28 mouse cellular contexts compared by ENCODE assay signal in genomic region chr2:156623246-156623645, GRCm38 (mm10).
"Had no signal": no experiment of that assay in that cellular context is flagged by ENCODE, and none has a peak within 500 bp of the region (broad histone marks: within the 10 kb centered on the region; RNA-seq: fewer than 3 reads in every experiment).

No protein-coding gene starts in this region.

- DNase-seq: left cerebral cortex, postnatal 4 days; liver; liver, embryonic 13.5 days; liver, postnatal 0 days; lung, adult 18-20 months; lung, adult 2 months; lung, embryonic 14.5 days; lung, postnatal 10 days; lung, postnatal 14 days; lung, postnatal 36 days; lung, postnatal 4 days; midbrain, embryonic 14.5 days had no signal

- H3K4me3 ChIP-seq: limb, embryonic 10.5 days; limb, embryonic 12.5 days; limb, embryonic 13.5 days; limb, embryonic 15.5 days; liver, embryonic 12.5 days; liver, embryonic 13.5 days; liver, embryonic 15.5 days; lung, embryonic 15.5 days; megakaryocyte, embryonic 14.5 days; midbrain, embryonic 10.5 days; midbrain, embryonic 12.5 days; midbrain, embryonic 13.5 days; midbrain, embryonic 15.5 days; neural tube, embryonic 12.5 days; neural tube, embryonic 13.5 days had no signal

- H3K27me3 ChIP-seq: midbrain, embryonic 13.5 days; midbrain, embryonic 15.5 days; neural tube, embryonic 12.5 days had no signal

- H3K36me3 ChIP-seq: limb, embryonic 10.5 days; limb, embryonic 12.5 days; limb, embryonic 13.5 days; limb, embryonic 15.5 days; liver, embryonic 12.5 days; liver, embryonic 13.5 days; liver, embryonic 15.5 days; lung, embryonic 15.5 days; midbrain, embryonic 10.5 days; midbrain, embryonic 12.5 days; midbrain, embryonic 13.5 days; midbrain, embryonic 15.5 days; neural tube, embryonic 12.5 days; neural tube, embryonic 13.5 days had no signal

- H3K4me2 ChIP-seq: limb, embryonic 12.5 days; limb, embryonic 13.5 days; limb, embryonic 15.5 days; liver, embryonic 11.5 days; liver, embryonic 12.5 days; liver, embryonic 13.5 days; liver, embryonic 15.5 days; lung, embryonic 14.5 days; lung, embryonic 15.5 days; midbrain, embryonic 11.5 days; midbrain, embryonic 12.5 days; midbrain, embryonic 13.5 days; midbrain, embryonic 15.5 days; neural tube, embryonic 12.5 days; neural tube, embryonic 13.5 days had no signal
